ENCODE assay signal across 8 mouse cellular contexts in the genomic region with DNA sequence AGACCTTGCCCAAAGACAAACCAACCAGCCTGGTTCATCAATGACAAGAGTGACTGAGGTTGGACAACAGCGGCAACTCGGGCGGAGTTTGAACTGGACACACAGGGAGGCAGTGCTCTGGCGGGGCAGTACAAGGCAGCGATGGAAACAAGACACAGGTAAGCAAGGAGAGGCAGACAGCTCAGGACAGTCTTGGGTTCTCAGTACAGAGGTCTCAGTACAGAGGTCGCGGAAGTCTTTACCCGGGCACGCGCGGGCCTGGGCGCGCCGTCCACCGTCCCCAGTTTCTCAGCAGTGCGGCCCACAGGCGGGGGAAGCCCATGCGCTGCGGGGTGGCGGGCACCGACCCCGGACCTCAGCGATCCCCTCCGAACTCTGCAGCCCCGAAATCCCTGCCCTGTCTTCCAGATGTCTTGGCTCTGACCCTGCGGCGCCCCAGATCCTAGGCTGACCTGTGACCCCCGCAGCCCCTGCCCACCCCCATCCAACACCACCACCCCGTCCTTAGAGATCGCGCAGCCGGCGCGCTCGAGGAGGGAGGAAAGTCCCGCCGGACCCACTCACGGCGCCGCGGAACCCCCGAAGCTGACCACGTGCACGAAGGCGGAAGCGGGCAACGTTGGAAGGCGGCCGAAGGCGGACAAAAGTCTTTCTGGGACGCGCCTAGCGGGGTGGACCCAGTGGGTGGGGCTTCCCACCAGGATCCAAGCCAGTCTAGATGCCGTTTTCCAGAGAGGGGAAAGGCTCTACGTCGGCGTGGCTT. TPM values are rescaled to one million over a fixed set of nuclear protein-coding genes. Genes with fewer than 3 reads are reported as not detected.
DNase-seq lines count a peak whose midpoint lies in the region; ATAC-seq and TF ChIP-seq lines count a peak whose summit lies in the region.

Pus1 (minus strand) TSS at position 662 of the 763 bp plus-strand sequence.

- H3K27me3 ChIP-seq in forebrain, embryonic 16.5 days (replicated peaks; ENCODE audit: control insufficient read depth, insufficient read depth, low read length), result no peaks in the 10 kb centered on the region
- H3K27me3 ChIP-seq in lung, embryonic 14.5 days (ENCODE audit: insufficient read depth, low read length), result no peaks in the 10 kb centered on the region
- no peaks in the 10 kb centered on the region for H3K27me3 ChIP-seq in thymus, adult 2 months (ENCODE audit: control insufficient read depth, insufficient read depth, low read length)

- under 1% methylated on average over 57 of the region's 57 CpGs for WGBS in forebrain, embryonic 16.5 days
- under 1% methylated on average over 57 of the region's 57 CpGs for WGBS in lung, embryonic 14.5 days
- WGBS in olfactory bulb, adult 2 months, result under 1% methylated on average over 56 of the region's 57 CpGs
- under 1% methylated on average over 57 of the region's 57 CpGs for WGBS in thymus, adult 2 months

- in situ Hi-C loops in ES-E14 (cut with MboI; ENCODE audit: low sequenced_read_pairs in 2 of 2, unreplicated experiment in 2 of 2), result no loop called here

- no peak within 1 kb of the TSS; the same call in 1 of the 2 replicates for H3K27ac ChIP-seq in ES-E14 (ENCODE audit: insufficient read depth, low read depth, low read length, poor library complexity, severe bottlenecking)
- no peak within 1 kb of the TSS for H3K27ac ChIP-seq in forebrain, embryonic 16.5 days (ENCODE audit: low read length)
- peak within 1 kb of the TSS; percentile 76 for H3K27ac ChIP-seq in layer of hippocampus, adult 2 months
- H3K27ac ChIP-seq in lung, embryonic 14.5 days (ENCODE audit: low read depth), result peak within 1 kb of the TSS; percentile 42; the same call in 1 of the 2 replicates
- 0 out of 2 replicates have a peak within 1 kb of the TSS, but pooled peaks have one; percentile 21 for H3K27ac ChIP-seq in olfactory bulb, adult 2 months (ENCODE audit: insufficient read depth, low read depth, low read length)
- no peak within 1 kb of the TSS for H3K27ac ChIP-seq in thymus, adult 2 months (ENCODE audit: control insufficient read depth, insufficient read depth, low read length)

- peak within 1 kb of the TSS; percentile 89 for H3K9ac ChIP-seq in ES-E14 (ENCODE audit: insufficient read depth, low read depth, low read length, poor library complexity, severe bottlenecking)
- H3K9ac ChIP-seq in forebrain, embryonic 16.5 days (replicated peaks; ENCODE audit: low read depth, low read length), result peak within 1 kb of the TSS; percentile 79
- peak within 1 kb of the TSS; percentile 80 for H3K9ac ChIP-seq in lung, embryonic 14.5 days

- H3K4me1 ChIP-seq in ES-E14 (ENCODE audit: control insufficient read depth in 2 of 2, insufficient read depth in 2 of 2, low read length in 2 of 2, poor library complexity in 1 of 2), result peaks cover 0 to 6% of the 10 kb centered on the region in 2 experiments; a peak in 1 of 4 replicates
- H3K4me1 ChIP-seq in forebrain, embryonic 16.5 days (replicated peaks; ENCODE audit: control insufficient read depth, insufficient read depth, low read length), result peaks cover 16% of the 10 kb centered on the region
- H3K4me1 ChIP-seq in lung, embryonic 14.5 days (ENCODE audit: insufficient read depth), result peaks cover 7% of the 10 kb centered on the region; the same call in 1 of the 2 replicates
- H3K4me1 ChIP-seq in olfactory bulb, adult 2 months (ENCODE audit: control insufficient read depth, insufficient read depth, low read length), result peaks cover 15% of the 10 kb centered on the region
- peaks cover 14% of the 10 kb centered on the region for H3K4me1 ChIP-seq in thymus, adult 2 months (replicated peaks; ENCODE audit: control insufficient read depth, insufficient read depth, low read length)

- intact Hi-C loops in heart, postnatal 36 days (cut with DNase I), result loop anchor here (2.0 to 5.0 kb wide), 3 partner anchors 27 to 547 kb away; no protein-coding TSS in a partner anchor

- 0 out of 2 replicates have a peak, but pooled peaks have one; percentile 13 for TF ChIP-seq POLR2A in olfactory bulb, adult 2 months (IDR thresholded peaks at IDR 0.05; ENCODE audit: insufficient read depth, low read depth, low read length)
- no peak; the same call in 1 of the 2 replicates for TF ChIP-seq POLR2A in thymus, adult 2 months (IDR thresholded peaks at IDR 0.05; ENCODE audit: control insufficient read depth, extremely low read depth, insufficient read depth, low read length, poor library complexity)

- peak within 1 kb of the TSS; percentile 61 for H3K4me2 ChIP-seq in forebrain, embryonic 16.5 days (ENCODE audit: low read length)
- peak within 1 kb of the TSS; percentile 86 for H3K4me2 ChIP-seq in lung, embryonic 14.5 days

- H3K9me3 ChIP-seq in ES-E14 (ENCODE audit: control insufficient read depth, insufficient read depth, low read depth, low read length), result no peaks in the 10 kb centered on the region
- H3K9me3 ChIP-seq in forebrain, embryonic 16.5 days (ENCODE audit: control insufficient read depth, low read length), result no peaks in the 10 kb centered on the region
- H3K9me3 ChIP-seq in lung, embryonic 14.5 days (ENCODE audit: low read depth, low read length), result no peaks in the 10 kb centered on the region

- no peak for TF ChIP-seq CTCF in layer of hippocampus, adult 2 months (conservative IDR thresholded peaks at IDR 0.05)
- TF ChIP-seq CTCF in lung, embryonic 14.5 days (IDR thresholded peaks at IDR 0.05; ENCODE audit: low read depth), result no peak
- no peak for TF ChIP-seq CTCF in olfactory bulb, adult 2 months (IDR thresholded peaks at IDR 0.05; ENCODE audit: insufficient read depth, low read depth, low read length)
- TF ChIP-seq CTCF in thymus, adult 2 months (IDR thresholded peaks at IDR 0.05; ENCODE audit: borderline replicate concordance, control insufficient read depth, extremely low read depth, insufficient read depth, low read length, poor library complexity), result no peak

- peaks cover 23% of the 10 kb centered on the region for H3K36me3 ChIP-seq in ES-E14 (ENCODE audit: control insufficient read depth, insufficient read depth, low read length, poor library complexity, severe bottlenecking)
- peaks cover 6% of the 10 kb centered on the region; the same call in 1 of the 2 replicates for H3K36me3 ChIP-seq in forebrain, embryonic 16.5 days (ENCODE audit: control insufficient read depth, insufficient read depth)
- peaks cover 37% of the 10 kb centered on the region for H3K36me3 ChIP-seq in lung, embryonic 14.5 days (ENCODE audit: insufficient read depth)
- no peaks in the 10 kb centered on the region for H3K36me3 ChIP-seq in thymus, adult 2 months (ENCODE audit: control insufficient read depth, insufficient read depth, low read length)

- ATAC-seq in forebrain, embryonic 16.5 days, result peak; percentile 86
- peak; percentile 89 for ATAC-seq in lung, embryonic 14.5 days (ENCODE audit: insufficient read depth)

- peak within 1 kb of the TSS; percentile 77 to 95 for H3K4me3 ChIP-seq in ES-E14 (ENCODE audit: insufficient read depth in 1 of 2, low read depth in 1 of 2, low read length in 2 of 2, poor library complexity in 1 of 2, severe bottlenecking in 1 of 2)
- H3K4me3 ChIP-seq in forebrain, embryonic 16.5 days (replicated peaks; ENCODE audit: low read length), result peak within 1 kb of the TSS; percentile 73
- peak within 1 kb of the TSS; percentile 90 for H3K4me3 ChIP-seq in layer of hippocampus, adult 2 months
- peak within 1 kb of the TSS; percentile 87 for H3K4me3 ChIP-seq in lung, embryonic 14.5 days (ENCODE audit: low read depth, low read length)
- peak within 1 kb of the TSS; percentile 71 for H3K4me3 ChIP-seq in olfactory bulb, adult 2 months (ENCODE audit: insufficient read depth, low read depth, low read length)
- peak within 1 kb of the TSS; percentile 52 for H3K4me3 ChIP-seq in thymus, adult 2 months (ENCODE audit: control insufficient read depth, insufficient read depth, low read length)

- peak; percentile 85 for DNase-seq in ES-E14 (ENCODE audit: low read depth, low spot score)
- peak; percentile 90 for DNase-seq in cerebellum, adult 11-12 months
- peak; percentile 95 to 97 for DNase-seq in heart, postnatal 36 days
- DNase-seq in layer of hippocampus, adult 2 months (ENCODE audit: low spot score in 2 of 2), result peak; percentile 92 to 93
- peak; percentile 98 for DNase-seq in lung, embryonic 14.5 days
- peak; percentile 88 for DNase-seq in thymus, adult 2 months

TF ChIP-seq in ES-E14, 5 proteins besides CTCF, POLR2A, EP300 and RAD21:
- peak; percentile 71; the same call in 1 of the 2 replicates for TF ChIP-seq HCFC1 (IDR thresholded peaks at IDR 0.05; ENCODE audit: borderline replicate concordance, insufficient read depth, low read length)
- TF ChIP-seq CHD2 (IDR thresholded peaks at IDR 0.05; ENCODE audit: low read depth, low read length), result no peak
- TF ChIP-seq ZNF384 (IDR thresholded peaks at IDR 0.05; ENCODE audit: low read depth, low read length), result peak; percentile 94; the same call in 1 of the 2 replicates

RNA-seq across cellular contexts. Expression of gene Pus1, which starts in this region (rescaled TPM):
- 62.1 and 68.2 TPM in 2 replicates for total RNA-seq in ES-E14 (2012; rRNA removed)
- polyA plus RNA-seq in forebrain, embryonic 16.5 days (2015; fragmentation: Nextera tagmentation; extraction: Ambion mirVana), result 20.1 and 22.0 TPM in 2 replicates
- total RNA-seq in heart, postnatal 36 days (2021), result 10 to 100 TPM; 18.8 to 21.9 TPM
- total RNA-seq in layer of hippocampus, adult 2 months (2021), result 10 to 100 TPM; 19.2 to 19.6 TPM
- 20.6 and 22.4 TPM in 2 replicates for polyA plus RNA-seq in lung, embryonic 14.5 days (2014; fragmentation: Nextera tagmentation; extraction: Ambion mirVana)
- not detected in 2 replicates for polyA plus RNA-seq in olfactory bulb, adult 2 months (2012; ENCODE audit: insufficient read depth, insufficient read length, low replicate concordance, missing spikeins)
- 27.4 and 28.5 TPM in 2 replicates for polyA plus RNA-seq in thymus, adult 2 months (2012; rRNA removed)

Comparison
In these comparisons a context has a peak if more than half of its experiments do, and no peak if none do; other contexts are left out.
1. RNA of gene Pus1 (polyA plus RNA-seq): 27.4 to 28.5 TPM in thymus, adult 2 months, 20.6 to 22.4 TPM in lung, embryonic 14.5 days and 20.1 to 22.0 TPM in forebrain, embryonic 16.5 days; not detected in olfactory bulb, adult 2 months; every median in the first group is over 10 times any median in the second.
2. H3K27ac ChIP-seq: peak in layer of hippocampus, adult 2 months (single experiment), lung, embryonic 14.5 days (single experiment) and olfactory bulb, adult 2 months (single experiment); none in ES-E14 (single experiment), forebrain, embryonic 16.5 days (single experiment) and thymus, adult 2 months (single experiment).
3. Peak in every context shown above with its lines, with median percentiles within 50 percentile points of each other: DNase-seq, H3K4me3 ChIP-seq and H3K9ac ChIP-seq.